Mouse (Mus musculus) thymus, adult 18-20 months (tissue): ENCODE results near the gene Rmdn2.
A peak's percentile ranks its signal among the peaks of the same experiment; 100 is the strongest.

Experiments
- DNase-seq, 2 experiments: peaks; one replicate each; pipeline ENCODE4 v3.0.0; 2022; ENCODE audit warnings: mixed read lengths in 2 of 2

Rmdn2 gene

GRCm38 (mm10) chr17:79710246-79710842, 98.7 kb downstream of the Rmdn2 start:
- DNase-seq = no peak

- no peak for DNase-seq
These were observed 100.3 kb downstream of the Rmdn2 start for GRCm38 (mm10) chr17:79711944-79712343.

- DNase-seq = no peak
These were observed 100.9 kb downstream of the Rmdn2 start for GRCm38 (mm10) chr17:79712536-79712935.

- DNase-seq = no peak
These were observed 101.6 kb downstream of the Rmdn2 start for GRCm38 (mm10) chr17:79713276-79713642.

GRCm38 (mm10) chr17:79713643-79714367, 102.1 kb downstream of the Rmdn2 start:
- no peak for DNase-seq

- no peak for DNase-seq
These were observed 102.8 kb downstream of the Rmdn2 start for GRCm38 (mm10) chr17:79714368-79714895.

GRCm38 (mm10) chr17:79714931-79715637, 103.4 kb downstream of the Rmdn2 start, which contains the start of gene Cyp1b1:
Gene Cyp1b1 (minus strand): TSS chr17:79715061.
- DNase-seq = no peak

GRCm38 (mm10) chr17:79715649-79716143, 104.0 kb downstream of the Rmdn2 start:
- peak; percentile 78 to 81 for DNase-seq

GRCm38 (mm10) chr17:79720681-79721080, 109.0 kb downstream of the Rmdn2 start:
- no peak for DNase-seq

GRCm38 (mm10) chr17:79726613-79727012, 115.0 kb downstream of the Rmdn2 start:
- DNase-seq = no peak

GRCm38 (mm10) chr17:79728053-79728584, 116.5 kb downstream of the Rmdn2 start:
- no peak for DNase-seq

GRCm38 (mm10) chr17:79728585-79729503, 117.2 kb downstream of the Rmdn2 start:
- no peak for DNase-seq

- no peak for DNase-seq
These were observed 119.3 kb downstream of the Rmdn2 start for GRCm38 (mm10) chr17:79730988-79731387.

GRCm38 (mm10) chr17:79733039-79733438, 121.4 kb downstream of the Rmdn2 start:
- no peak for DNase-seq

- DNase-seq = no peak
These were observed 125.9 kb downstream of the Rmdn2 start for GRCm38 (mm10) chr17:79737598-79737997.

- no peak for DNase-seq
These were observed 127.3 kb downstream of the Rmdn2 start for GRCm38 (mm10) chr17:79738847-79739498.

GRCm38 (mm10) chr17:79742635-79743034, 131.0 kb downstream of the Rmdn2 start:
- no peak for DNase-seq
